Mouse (Mus musculus) thymus, adult 18-20 months (tissue): Measurements from ENCODE around the gene Capzb.

Experiments used
- DNase-seq, 2 experiments: peaks; one replicate each; pipeline ENCODE4 v3.0.0; 2022; ENCODE audit warnings: mixed read lengths in 2 of 2

The Capzb gene

DNA sequence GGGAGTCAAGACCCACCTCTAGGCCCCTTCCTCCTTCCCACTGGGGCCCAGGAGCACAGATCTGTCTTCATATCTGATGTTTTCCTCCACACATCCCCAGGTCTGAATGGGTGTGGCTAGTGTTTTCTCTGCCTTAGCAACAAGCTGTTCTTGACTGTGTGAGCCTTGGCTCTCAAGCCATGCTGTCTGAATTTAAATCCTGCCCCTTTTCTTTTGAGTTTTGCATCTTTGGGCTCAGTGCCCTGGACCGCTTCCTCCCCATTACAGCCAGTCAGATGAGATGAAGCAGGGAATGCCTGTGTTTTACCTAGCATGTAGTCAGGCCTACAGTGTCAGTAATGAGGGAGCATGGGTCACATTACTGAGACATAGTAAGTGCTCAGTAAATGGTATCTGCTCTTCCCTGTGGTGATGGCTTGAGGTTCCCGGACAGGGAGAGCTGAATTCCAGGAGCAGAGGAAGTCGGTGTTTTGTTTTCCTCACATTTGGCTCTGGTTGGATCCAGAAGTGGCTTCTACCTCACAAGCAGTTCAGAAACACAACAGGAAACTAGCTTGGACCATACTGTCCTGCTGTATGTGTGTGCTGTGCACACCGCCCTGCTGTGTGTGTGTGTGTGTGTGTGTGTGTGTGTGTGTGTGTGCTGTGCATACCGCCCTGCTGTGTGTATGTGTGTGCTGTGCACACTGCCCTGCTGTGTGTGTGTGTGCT, 16.6 kb downstream of the Capzb start:
- DNase-seq = no peak

DNA sequence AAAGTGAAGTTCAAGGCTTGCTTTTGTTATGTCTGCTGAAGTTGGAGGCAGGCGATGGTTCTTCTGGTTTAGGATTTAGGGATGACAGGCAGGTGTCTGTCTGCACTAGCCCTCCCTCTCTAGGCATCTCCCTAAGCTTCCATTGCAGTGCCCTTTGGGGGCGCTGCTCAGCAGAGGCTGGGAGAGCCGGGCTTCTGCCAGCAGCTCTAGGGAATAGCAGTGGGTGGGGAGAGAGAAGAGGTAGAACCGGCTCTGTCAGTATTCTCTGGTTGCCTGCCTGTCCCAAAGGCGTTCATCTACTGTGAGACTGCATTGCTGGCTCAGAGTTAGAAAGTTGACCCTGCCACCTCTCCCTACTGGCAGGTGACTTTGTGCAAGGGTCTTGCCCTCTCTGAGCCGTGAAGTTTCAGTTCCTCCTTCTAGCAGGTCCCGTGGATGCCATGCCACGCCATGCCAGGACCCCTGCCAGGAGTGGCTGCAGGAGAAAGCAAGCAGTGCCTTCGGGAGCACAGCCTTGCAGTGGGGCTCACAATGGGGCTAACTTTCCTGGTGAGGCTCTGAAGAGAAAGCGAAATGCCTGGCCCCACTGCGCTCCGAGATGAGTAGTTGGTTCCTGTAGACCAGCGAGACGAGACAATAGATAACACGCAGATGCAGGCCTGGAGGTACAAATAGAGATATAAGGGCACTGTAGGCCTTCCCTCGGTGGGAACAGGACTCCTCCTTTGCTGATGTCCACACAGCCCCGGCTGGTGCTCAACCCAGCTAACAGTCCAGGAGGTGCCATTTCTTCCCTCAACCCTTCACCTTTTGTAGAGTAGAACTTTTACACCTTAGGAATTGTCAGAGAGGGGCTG, 19.5 kb downstream of the Capzb start:
- DNase-seq = no peak

DNA sequence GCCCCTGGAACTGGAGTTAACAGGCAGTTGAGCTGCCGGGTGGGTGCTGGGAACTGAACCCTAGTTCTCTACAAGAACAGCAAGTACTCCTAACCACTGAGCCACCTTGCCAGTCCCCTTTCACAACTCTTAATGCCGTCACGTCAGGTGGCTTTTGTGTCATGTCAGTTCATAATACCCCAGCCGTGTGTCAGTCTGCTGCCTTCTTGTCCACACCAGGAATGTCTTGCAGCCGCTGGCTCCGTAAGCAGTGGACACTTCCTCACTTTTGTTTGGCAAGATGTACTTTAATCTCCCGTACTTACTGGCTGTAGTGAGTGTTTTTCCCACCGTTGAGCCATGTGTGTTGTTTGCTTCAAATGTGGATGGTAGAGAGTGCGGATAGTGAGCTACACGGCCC, 20.4 kb downstream of the Capzb start:
- DNase-seq = no peak

DNA sequence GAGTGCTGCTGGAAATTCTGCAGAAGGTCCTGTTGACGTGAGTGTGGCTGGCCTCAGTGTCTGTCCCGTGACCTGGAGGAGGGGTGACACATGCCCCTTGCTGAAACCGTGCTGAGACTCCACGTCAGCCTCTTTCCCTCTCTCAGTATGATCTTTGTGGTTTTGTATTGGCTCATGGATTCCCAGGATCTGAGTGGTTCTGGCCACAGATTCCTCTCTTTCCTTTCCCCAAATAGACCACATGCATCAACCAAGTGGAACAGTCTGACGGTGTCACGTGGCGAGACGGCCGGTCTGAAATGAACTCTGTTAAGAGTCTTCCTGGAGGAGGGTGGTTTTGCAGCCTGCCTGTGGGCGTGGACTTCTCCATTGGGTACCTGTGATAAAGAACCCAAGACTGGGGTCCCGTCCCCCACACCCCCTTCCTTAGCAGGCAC, 21.3 kb downstream of the Capzb start:
- no peak for DNase-seq

DNA sequence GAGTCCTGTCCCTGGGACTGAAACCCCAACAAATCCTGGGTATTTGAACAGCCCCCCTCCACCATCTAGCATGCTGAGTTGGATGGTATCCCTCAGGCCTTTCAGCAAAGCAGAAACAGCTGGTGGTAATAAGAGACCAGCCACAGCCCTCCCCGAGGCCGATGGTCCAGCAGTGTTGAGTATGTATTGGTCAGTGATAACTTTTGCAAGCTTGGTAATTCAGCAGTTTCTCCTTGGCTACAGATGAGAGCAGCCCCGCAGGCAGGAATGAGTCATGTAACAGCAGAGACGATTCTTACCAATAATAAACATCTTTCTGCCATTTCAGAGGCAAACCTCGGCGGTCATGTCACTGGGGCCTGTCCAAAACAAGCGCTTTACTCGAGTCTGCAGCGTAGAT, 23.9 kb downstream of the Capzb start:
- no peak for DNase-seq

DNA sequence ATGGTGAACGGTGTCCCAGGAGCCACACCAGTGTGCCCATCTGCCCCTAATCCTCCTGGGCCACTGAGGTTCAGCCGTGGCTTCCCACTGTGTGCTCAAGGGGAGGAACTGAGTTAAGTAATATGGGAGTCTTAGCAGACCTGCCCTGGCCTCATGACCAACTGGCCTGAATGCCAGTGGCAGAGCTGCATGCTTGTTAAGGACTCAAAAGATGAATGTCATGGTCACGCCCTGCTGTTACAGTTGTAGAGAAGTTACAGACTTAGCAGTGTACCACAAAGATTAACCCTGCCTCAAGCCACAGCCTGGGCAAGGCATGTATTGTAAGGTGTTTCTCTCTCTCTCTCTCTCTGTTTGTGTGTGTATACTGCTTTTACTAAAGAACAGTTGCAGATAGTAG, 25.8 kb downstream of the Capzb start:
- DNase-seq = no peak

DNA sequence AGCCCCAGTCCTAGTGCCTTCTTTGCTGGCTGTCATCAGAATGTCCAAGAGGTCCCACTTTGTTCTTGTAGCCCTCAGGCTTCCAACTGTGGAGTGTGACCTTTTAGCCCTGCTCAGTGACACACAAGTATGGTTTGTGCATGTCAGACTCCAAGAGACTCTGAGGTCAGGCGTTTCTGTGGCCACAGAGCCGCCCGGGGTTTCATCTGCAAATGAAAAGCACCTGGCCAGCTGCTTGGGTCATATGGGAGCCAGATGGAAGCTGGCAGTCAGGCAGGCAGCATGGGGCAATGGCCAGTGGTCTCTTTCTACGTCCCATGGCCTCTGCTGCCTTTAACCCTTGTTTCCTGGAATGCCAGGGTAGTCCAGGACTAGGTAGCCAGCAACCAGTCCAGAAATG, 27.0 kb downstream of the Capzb start:
- no peak for DNase-seq

DNA sequence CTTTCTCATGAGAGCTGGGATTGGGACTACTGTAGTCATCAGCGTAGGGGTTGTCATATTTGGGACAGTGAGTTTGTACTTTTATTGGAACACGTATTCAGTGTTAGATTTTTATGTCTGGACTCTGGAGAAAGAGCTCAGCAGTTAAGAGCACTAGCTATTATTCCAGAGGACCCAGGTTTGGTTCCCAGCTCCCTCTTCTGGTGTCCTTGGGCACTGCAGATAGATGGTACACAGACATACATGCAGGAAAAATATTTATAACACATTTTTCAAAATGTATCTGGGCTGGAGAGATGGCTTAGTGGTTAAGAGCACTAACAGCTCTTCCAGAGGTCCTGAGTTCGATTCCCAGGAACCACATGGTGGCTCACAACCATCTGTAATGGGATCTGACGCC, 28.3 kb downstream of the Capzb start:
- no peak for DNase-seq

DNA sequence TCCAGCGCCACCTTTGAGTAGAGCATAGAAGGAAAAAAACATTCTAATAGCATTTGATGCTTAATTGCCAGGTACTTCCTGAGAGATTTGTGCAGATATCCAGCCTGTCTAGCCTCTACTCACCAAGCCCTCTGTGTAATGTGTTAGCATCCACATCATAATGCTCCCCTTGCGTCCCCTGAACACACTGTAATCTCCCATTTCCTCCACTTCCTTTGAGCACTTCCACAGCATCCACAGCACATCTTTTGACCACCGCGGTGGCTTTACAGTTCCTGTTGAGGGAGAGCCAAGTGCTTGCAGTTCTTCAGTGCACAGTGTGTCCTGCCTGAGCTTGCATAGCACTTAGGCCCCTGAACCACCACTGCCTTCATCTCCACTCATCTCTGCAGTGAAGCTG, 29.1 kb downstream of the Capzb start:
- no peak for DNase-seq

DNA sequence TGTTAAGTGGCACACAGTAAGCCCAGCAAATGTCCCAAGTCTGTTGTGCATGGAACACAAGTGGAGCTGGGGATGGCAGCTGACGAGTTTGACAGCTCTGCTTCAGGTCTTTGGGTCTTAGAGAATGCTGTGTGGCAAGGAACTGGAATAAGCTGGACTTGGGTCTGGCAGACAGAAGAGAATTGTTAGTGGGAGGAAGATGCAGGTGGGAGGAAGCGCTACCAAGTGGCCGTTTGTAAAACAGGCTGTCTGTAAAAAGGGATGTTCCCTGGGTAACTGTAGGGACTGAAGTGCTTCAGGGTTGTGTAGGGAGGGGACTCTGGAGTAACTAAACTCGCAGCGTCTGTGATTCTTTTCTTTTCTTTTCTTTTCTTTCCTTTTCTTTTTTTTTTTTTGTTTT, 32.4 kb downstream of the Capzb start:
- no peak for DNase-seq

DNA sequence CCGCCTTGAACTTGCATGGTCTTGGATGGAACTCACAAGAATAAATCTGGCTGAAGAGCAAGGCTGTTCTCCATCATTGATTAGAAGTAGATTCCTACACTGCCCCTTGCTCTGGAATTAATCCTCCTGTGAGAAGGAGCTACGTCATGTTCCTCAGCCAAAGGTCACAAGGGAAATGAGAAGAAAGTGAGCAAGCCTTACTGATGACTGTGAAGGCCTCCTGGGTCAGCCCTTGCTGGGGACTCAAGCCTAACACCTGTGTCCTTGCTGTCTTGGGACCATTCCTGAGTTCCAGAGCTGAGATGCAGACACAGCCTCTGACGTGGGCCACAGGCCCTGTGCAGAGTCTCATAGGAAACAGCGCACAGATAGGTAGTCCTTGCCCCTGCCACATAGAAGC, 33.2 kb downstream of the Capzb start:
- no peak for DNase-seq

DNA sequence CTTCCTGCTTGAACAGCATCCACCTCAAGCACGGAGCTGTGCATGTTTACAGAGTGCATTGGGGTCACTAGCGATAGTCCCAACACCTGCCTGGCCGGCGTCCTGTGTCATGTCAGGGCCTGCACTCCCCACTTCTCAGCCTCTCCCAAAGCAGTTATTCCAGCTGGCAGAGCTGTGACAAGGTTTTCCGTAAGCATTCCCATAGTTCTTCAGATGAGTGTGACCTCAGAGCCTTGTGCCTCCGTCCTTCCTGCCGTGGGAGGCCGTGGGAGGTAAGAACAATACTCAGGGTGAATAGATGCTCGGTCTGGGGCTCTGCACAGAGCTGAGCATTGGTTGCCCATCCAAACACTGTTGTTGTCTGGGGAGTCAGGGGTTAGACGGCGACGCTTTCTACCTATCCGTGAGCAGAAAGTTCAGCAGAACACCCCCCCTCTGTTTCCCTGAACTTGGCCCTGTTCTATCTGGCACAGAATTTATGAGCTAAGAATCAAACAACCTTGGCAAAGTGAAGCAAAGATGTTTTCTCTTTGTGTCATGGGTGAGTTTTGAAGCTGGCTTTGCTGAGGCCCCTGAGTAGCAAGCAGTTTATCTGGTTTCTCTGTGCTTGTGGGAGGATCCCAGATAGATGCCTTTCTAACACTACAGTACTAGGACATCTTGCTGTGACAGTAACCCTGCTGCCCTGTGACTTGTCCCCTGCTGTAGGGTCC, 34.0 kb downstream of the Capzb start:
- DNase-seq = no peak

DNA sequence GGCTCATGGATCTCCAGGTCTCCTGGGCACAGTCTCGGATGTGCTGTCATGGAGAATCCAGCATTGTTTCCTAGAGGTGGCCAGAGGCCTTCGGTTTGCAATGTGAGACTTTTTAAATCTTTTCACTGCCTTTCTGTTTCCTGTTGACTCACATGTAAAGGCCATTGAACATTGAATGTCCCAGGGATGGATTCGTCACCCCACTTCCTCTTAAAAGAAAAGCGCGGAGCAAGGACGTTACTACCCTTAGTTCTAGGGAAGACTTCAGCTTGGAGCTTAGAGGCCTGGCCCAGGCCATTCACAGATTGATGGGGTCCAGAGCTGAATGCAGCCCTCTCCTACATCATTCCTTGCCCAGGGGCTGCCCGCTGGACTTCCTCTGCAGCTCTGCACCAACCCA, 35.2 kb downstream of the Capzb start:
- no peak for DNase-seq

DNA sequence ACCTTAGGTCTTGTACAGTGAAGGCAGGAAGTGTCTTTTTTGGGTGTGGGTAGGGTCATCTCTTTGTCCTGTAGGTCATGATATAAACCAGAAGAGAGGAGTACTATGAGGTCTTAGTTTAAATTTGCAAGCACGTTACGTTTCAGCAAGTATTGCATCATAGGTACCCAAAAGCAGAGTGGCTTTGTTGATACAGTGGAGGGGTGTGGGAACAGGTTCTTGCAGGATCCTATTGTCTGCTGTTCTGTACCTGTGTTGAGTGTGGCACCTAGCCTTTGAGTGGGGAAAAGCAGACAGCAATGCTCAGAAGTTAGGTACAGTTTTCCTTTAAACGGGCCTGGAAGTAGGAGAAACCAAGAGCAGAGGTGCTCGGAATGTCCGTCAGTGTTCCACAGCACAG, 36.6 kb downstream of the Capzb start:
- no peak for DNase-seq

DNA sequence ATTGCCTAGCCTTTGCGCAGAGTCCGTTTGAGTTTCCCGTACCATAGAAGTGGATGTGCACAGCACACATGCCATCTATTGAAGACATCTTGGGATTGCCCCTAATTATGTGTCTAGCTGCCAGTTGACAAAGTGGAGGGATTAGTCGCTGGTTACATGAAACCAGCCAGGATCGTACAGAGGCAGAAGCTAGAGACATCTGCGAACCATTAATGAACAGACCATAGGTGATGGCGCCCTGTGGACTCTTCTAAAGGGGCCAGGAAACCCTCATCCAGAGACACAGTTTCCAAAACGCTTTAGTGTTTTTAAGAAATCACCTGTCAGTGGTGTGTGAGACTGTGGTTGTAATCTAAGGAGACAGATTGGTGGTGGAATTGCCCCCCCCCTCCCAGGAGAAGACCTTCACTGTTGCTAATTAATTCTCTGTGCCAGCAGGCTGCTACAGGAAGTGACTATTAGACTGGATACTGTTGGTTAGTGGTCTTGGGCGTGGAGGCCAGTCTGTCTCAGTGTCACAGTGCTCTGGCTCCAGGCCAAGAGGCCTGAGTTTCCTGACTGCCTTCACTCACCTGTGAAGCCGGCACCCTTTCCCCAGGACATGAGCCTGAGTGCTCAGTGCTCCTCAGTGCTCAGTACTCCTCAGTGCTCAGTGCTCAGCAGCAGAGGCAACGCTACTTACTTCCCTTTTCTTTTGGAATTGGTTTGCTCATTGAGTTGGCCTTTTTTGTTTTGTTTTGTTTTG, 37.8 kb downstream of the Capzb start:
- DNase-seq = no peak

DNA sequence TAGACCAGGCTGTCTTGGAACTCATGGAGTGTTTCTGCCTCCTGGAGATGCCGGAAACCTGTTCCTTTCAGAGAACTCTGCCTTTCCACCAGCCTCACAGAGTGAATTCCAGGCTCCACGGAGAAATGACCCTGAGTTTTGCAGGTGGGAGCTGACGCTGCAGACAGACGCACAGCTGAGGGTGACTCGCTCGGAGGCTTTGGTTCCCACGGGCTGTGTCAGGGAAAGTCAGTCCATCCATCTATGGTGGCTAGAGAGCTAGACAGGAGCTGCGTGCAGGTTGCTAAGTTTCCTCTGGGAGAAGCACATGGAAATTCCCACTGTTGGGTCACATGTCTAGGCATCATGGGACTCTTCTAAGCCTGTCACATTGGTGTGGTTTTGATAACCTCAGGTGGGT, 38.5 kb downstream of the Capzb start:
- DNase-seq = no peak

DNA sequence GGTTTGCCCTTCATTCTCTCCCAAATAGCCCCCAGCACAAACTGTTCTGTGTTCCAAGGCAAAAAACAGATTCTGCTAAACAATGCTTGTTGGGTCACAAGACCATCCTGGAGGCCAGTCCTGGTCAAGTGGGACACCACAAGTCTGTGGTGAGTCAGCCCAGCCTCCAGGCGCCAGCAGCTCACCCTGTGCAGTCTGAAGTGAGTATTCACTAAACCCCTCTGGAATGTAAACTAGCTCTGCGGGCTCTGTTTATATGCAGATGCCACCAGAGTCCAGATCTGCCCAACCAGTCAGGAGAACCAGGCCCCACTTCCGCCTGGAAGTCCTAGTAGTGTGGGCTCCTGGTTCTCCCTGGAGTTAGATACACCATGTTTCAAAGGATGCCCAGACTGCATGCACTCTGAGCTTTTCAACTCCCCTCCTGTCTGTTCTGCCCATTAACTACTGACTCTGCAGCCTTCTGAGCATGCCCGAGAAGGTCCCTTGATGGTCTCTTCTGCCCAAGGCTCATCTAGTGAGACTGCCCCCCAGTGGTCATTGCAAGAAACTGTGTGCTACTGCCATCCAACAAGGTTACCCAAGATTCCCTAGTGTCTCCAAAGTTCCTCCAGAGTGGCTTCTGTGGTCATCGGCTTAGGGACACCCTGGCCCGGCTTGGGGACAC, 39.9 kb downstream of the Capzb start:
- DNase-seq = no peak

DNA sequence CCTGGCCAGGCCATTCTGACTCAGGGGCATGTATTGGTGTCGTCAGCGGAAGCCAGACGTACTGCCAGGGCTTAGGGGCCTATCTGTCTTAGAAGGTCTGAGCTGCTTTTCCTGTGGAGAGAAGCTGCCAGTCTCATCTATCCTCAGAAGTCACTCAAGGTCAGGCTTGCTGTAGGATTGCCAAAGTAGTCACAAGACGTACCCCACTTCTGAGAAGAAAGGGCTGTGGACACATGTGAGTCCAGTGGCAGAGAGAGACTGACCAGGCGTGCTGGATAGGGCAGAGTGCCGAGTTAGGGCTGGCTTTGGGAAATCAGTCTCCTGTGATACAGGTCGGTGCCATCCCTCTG, 40.4 kb downstream of the Capzb start:
- no peak for DNase-seq

DNA sequence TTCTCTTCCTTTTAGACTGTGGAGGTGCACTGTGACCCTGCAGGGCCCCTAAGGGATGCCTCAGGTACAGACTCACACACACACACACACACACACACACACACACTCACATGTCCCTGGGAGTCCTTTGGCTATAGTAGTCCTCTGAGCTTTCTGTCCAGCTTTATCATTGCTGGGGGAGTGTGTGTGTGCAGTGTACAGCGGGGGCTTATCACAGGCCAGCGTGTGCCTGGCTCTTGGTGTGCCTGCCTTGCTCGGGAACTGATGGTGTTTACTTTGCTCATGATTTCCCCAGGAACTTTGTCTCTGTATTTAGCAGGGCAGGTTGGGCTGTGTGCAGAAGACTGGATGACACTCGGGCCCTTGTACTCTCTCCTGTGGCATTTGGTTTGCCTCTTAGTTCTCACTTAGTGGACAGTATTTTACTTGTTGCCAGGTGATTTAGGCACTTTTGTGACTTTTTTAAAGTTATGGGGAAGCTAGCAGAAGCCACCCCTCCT, 41.1 kb downstream of the Capzb start:
- no peak for DNase-seq

DNA sequence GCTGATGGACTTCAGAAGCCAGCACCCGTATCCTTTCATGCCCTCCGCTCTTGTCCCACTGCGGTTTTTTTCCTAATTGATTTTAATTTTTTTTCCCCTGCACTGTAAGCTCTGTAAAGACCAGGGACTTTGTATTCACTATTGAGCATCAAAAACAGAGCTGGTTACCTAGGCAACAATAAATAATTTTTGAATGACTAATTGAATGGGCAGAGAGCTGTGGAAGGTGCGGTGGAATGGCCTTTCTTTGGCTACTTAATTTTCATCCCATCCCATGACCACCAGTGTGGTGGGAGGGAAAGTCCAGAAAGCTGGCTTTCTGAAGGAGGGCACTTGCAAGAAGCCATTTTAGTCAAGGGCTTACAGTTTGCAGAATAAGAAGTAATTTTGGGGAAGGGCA, 41.6 kb downstream of the Capzb start:
- DNase-seq = no peak

DNA sequence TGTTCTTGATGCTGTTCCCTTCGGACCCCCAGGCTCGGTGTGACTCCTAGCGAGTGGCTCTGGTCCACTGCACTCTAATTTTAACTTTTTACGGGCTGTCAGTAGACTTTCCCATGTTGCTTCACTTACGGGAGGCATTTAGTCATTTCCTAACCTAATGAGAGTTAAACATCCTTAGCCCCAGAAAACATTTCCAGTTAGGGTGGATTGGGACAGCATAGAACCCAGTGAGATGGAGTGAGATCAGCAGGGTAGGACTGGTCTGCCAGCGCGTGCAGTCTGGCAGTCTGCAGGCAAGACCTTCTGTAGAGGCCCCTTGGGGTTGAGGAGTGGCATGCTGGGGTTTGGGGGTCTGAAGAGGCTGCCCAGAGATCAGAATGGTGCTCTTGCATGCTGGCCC, 42.9 kb downstream of the Capzb start:
- no peak for DNase-seq

DNA sequence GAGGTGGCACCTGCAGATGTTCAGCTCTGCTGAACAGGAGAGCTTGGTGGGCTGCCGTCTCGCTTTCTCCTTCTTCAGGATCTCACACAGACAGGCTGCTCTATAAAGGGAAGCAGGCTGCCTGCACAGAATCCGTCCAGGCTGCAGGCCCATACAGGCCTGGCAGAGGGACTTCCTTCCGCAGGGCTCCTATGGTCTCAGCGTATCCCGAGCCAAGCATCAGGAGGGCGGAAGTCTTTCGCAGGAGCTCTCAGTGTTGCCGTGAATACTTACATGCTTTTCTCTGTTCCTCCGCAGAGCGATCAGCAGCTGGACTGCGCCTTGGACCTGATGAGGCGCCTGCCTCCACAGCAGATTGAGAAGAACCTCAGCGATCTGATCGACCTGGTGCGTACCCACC, 45.9 kb downstream of the Capzb start:
- no peak for DNase-seq

DNA sequence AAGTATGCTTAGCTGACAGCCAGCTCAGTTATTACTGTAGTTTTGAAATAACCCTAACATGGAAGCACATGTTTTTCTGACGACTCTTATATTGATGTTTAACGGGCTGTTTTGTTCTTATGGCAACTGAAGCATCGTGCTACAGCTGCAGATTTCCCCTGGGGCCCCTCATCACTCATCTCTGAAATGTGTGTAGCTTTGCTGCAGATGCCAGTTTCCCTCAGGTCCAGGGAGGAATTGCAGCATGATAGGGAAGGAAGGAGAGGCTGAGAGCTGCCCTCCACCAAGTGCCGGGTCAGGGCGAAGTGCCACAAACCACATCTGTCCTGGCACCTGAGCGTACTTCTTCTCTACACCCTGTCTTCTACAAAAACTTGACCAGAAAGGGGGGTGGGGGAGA, 47.6 kb downstream of the Capzb start:
- no peak for DNase-seq
